Mouse (Mus musculus): Measurements from ENCODE around the gene Aplnr.

- TF ChIP-seq POLR2A (IDR thresholded peaks at IDR 0.05; ENCODE audit: borderline replicate concordance, control insufficient read depth, low read depth, low read length) (no peak), CTCF (IDR thresholded peaks at IDR 0.05; ENCODE audit: control insufficient read depth, insufficient read depth, low read length) (no peak)
These were observed 3.4 kb downstream of the Aplnr start for GRCm38 (mm10) chr2:85139393-85139792.

Data from bone marrow, adult 2 months (tissue).